Mouse (Mus musculus): ENCODE measurements around the gene Olfr399.

Olfr399 gene

DNA sequence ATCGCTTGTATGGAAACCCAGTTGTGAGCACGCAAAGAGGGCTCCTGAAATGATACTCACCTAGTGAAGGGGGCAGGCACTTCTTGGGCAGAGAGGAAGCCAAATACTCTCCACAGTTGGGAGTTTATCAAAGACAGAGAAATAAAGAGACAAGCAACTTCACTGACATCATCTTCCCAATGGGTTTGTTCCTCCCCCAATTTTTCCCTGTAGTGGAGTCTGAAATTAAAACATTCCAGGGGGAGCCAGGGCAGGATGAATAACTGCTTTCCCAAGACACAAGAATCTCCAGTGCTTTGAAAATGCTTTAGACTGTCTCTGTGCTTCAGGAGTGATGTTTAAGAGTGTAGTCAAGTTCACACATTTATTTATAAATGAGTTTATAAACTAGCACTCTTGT is at the start of gene Olfr399, which contains the start of gene Olfr139:
Gene Olfr399, minus strand, starts transcription at position 165 of the 400 bp plus-strand sequence.
Gene Olfr139, minus strand, starts transcription at position 101 of the 400 bp plus-strand sequence.
- no peak for DNase-seq

DNA sequence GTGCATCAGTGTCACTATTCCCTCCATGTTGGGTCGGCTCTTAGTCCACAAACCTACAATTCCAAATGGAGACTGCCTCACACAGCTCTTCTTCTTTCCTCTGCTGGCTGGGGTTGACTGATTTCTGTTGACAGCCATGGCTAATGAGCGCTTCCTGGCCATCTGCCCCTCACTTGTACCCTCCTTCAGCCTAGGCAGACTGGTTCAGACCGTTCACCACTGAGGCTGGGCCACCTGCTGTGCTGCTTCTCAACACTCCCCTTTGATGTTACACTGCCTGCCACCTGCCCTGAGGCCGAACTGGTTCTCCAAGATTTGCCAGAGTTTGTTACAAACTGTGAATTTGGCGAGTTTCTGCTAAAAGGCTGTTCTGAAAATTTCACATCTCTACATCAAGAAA is 48.7 kb upstream of the Olfr399 start:
- DNase-seq: peak; percentile 3

DNA sequence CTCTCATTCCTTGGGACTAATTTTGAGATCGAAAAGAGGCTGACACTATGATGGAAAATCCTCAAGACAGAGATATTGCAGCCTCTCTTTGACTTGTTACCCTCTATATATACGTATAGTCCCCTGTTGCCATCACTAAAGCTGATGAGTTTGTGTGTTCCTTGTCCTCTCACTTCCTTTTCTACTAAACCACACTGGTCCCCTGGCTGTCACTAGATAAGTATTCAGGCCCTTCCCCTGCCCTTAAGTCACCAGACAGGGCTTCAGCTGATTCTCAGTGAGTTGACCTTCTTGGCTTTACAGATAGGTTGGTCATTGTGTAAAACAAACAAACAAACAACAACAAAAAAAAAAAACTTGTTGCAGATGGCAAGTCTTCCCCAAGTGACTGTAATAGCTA is 45.1 kb upstream of the Olfr399 start:
- DNase-seq: no peak

DNA sequence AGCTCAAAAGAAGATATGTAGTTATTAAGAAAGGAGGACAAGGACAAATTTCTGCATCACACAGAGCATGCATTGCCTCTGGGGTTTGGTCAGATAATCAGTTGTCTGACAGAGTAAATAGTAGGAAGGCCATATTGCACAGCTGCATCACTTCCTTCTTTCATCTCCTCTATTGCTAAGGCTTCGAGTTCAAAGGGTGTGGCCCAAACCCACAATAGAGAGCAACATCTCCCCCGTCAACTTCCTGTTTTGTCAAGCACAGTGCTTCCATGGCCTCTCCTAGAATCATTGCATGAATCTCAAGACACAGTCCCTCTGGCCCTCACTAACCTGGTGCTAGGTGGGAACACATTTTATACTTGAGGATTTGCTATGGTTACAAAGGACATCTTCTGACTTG is 44.3 kb upstream of the Olfr399 start:
- no peak for DNase-seq

DNA sequence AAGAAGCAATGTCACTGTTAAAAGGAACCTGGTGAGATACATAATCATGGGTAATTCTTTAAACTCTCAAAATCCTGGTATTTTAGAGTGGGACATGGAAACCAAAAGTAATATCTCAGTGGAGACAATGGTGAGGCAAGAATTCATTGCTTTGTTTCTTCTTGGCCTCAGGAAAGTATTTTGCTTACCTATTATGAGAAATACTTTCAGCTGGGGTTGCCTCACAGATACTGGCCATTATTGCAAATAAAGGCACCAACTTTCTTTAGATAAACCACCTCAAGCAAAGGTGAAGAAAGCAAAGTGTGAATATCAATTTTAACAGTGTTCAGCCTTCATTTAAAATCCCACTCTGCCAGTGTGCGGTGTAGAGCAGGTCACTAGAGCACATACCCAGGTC is 13.2 kb upstream of the Olfr399 start, which contains the start of gene Zfp616:
Gene Zfp616, plus strand, starts transcription at position 301 of the 400 bp plus-strand sequence.
- no peak for DNase-seq

DNA sequence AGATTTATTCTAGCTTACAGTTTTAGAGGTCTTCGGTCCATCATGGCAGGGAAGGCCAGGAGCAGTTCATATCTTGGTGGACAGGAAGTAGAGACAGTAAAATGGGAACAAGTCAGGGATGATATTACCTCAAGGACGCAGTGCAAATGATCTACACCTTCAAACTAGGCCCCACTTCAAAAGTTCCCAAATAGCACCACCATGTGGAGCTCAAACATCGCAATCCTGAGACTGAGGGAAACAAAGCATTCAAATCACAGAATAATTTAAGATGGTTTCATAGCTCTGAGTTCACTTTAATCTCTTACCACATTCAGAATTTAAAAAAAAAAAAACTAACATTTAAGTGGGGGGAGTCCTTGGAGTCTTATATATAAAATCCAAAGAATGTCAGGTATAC is 5.1 kb downstream of the Olfr399 start:
- no peak for DNase-seq

All from retina, postnatal 1 day (tissue).